14 mouse cellular contexts compared by ENCODE assay signal in the genomic region with DNA sequence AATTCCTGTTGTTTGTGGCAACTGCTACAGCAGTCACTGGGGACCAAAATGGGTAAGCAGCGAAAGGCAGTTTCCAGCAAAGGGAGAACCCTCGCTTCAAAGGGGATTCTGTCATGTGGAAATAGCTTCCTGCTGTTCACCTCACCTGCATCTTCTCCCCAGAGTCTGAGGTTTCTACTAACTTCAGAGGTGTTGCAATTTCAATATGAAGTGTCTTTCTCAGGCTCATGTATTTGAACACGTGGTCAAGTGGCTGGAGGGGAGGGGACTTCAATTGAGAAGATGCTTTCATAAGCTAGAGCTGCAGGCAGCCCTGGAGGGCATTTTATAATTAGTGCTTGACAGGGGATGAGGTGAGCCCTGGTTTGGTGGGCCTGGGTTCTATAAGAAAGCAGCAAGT.
"Had no signal": no experiment of that assay in that cellular context is flagged by ENCODE, and none has a peak within 500 bp of the region (broad histone marks: within the 10 kb centered on the region; RNA-seq: fewer than 3 reads in every experiment).

No protein-coding gene starts in this region.

- H3K4me3 ChIP-seq: kidney, embryonic 15.5 days; limb, embryonic 12.5 days; limb, embryonic 15.5 days; midbrain, embryonic 15.5 days; stomach, embryonic 15.5 days had no signal

- DNase-seq: kidney, adult 8-10 months; kidney, postnatal 10 days; kidney, postnatal 36 days; left cerebral cortex, postnatal 4 days; liver, postnatal 0 days; right cerebral cortex, postnatal 25 days; spleen, adult 18-20 months; thymus, adult 18-20 months; thymus, postnatal 25 days had no signal

- H3K4me1 ChIP-seq: kidney, embryonic 15.5 days; stomach, embryonic 15.5 days had no signal
